Mouse (Mus musculus) hindbrain, embryonic 12.5 days (tissue): ENCODE results near the gene Zfp341. TPM values are rescaled to one million over a fixed set of nuclear protein-coding genes. Genes with fewer than 3 reads are reported as not detected.

Source experiments
- ATAC-seq: fragments of 200-750 bp; cut with Nextera tagmentation; 2 replicates; pipeline ENCODE4 v1.8.0; 2017; ENCODE audit warnings: moderate TSS enrichment; ENCODE audit not compliant: low FRiP score
- H3K27ac ChIP-seq: fragments of 300-500 bp; sonication (generic); 2 replicates; pipeline ENCODE4 v1.5.1; 2016; ENCODE audit warnings: mild to moderate bottlenecking
- H3K27me3 ChIP-seq: fragments of 300-500 bp; sonication (generic); 2 replicates; pipeline ENCODE4 v1.6.1; 2016; ENCODE audit warnings: mild to moderate bottlenecking
- H3K36me3 ChIP-seq: fragments of 300-500 bp; sonication (generic); 2 replicates; pipeline ENCODE4 v1.6.1; 2016; ENCODE audit warnings: mild to moderate bottlenecking
- H3K4me1 ChIP-seq: fragments of 300-500 bp; sonication (generic); 2 replicates; pipeline ENCODE4 v1.6.1; 2016
- H3K4me2 ChIP-seq: fragments of 300-500 bp; sonication (generic); replicated peaks from 2 replicates; pipeline ENCODE4 v1.6.1; 2016; ENCODE audit warnings: mild to moderate bottlenecking
- H3K4me3 ChIP-seq: fragments of 300-500 bp; sonication (generic); 2 replicates; pipeline ENCODE4 v1.5.1; 2016; ENCODE audit warnings: mild to moderate bottlenecking
- H3K9ac ChIP-seq: fragments of 300-500 bp; sonication (generic); 2 replicates; pipeline ENCODE4 v1.6.1; 2016; ENCODE audit warnings: mild to moderate bottlenecking, moderate library complexity
- H3K9me3 ChIP-seq: fragments of 300-500 bp; sonication (generic); replicated peaks from 2 replicates; pipeline ENCODE4 v1.6.1; 2016; ENCODE audit warnings: mild to moderate bottlenecking
- WGBS: fragments of 180-500 bp; shearing (Covaris S2); methylation state at CpG from one replicate; pipeline ENCODE4 v1.1.7; 2016; 5-methylcytosine and 5-hydroxymethylcytosine counted together
- polyA plus RNA-seq: library from polyadenylated mRNA; unstranded; fragments of >200 nt; fragmentation: Nextera tagmentation; extraction: Ambion mirVana; gene quantifications from 2 replicates; pipeline ENCODE4 v1.2.1, GENCODE M21; 2016

Gene Zfp341
- polyA plus RNA-seq, 1 experiment from 2014 or later = 1.1 TPM

DNA sequence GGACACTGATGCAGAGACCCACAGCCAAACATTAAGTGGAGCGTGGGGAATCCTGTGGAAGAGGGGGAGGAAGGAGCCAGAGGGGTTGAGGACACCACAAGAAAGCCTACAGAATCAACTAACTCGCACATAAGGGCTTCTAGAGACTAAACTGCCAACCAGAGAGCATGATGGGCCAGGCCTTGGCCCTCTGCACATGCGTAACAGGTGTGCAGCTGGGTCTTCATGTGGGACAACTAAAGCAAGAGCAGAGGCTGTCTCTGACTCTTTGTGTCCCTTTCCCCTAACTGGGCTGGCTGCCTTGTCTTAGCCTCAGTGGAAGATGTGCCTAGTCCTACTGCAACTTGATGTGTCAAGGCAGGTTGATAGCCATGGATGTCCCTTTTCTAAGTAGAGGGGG lies 4.0 kb downstream of the Zfp341 start:
- Histone ChIP-seq H3K4me2 (no peak overlapping the region), H3K4me1 (peaks cover 17% of the 10 kb centered on the region), H3K27ac (no peak overlapping the region), H3K9me3 (no peaks in the 10 kb centered on the region), H3K9ac (no peak overlapping the region), H3K4me3 (no peak overlapping the region), H3K27me3 (no peaks in the 10 kb centered on the region), H3K36me3 (no peaks in the 10 kb centered on the region)
- 89% methylated on average over 3 of the region's 3 CpGs for WGBS
- ATAC-seq = no peak

DNA sequence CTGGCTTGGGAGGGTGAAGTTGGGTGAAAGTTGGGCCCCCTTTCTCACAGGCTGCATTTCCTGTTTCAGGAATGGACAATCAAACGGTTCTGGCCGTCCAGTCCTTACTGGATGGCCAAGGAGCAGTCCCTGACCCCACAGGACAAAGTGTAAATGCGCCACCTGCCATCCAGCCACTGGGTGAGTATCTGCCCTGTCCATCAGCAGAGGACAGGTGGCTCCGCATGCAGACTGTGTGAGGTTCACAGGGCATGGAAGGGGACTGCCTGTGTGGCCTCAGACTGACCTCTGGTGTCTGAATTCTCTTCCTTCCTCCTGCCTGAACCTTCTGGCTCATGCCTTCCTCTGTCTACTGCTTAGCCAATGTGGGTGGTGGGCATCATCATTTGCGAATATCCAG lies 8.6 kb downstream of the Zfp341 start:
- ATAC-seq = no peak
- no peaks in the 10 kb centered on the region for H3K27me3 ChIP-seq
- no peak overlapping the region for H3K4me2 ChIP-seq
- H3K27ac ChIP-seq = no peak overlapping the region
- 82% methylated on average over 5 of the region's 5 CpGs for WGBS
- no peaks in the 10 kb centered on the region; the same call in 1 of the 2 replicates for H3K9me3 ChIP-seq
- no peak overlapping the region for H3K4me3 ChIP-seq
- peaks cover 32% of the 10 kb centered on the region for H3K36me3 ChIP-seq
- no peak overlapping the region for H3K9ac ChIP-seq
- H3K4me1 ChIP-seq = no peaks in the 10 kb centered on the region

DNA sequence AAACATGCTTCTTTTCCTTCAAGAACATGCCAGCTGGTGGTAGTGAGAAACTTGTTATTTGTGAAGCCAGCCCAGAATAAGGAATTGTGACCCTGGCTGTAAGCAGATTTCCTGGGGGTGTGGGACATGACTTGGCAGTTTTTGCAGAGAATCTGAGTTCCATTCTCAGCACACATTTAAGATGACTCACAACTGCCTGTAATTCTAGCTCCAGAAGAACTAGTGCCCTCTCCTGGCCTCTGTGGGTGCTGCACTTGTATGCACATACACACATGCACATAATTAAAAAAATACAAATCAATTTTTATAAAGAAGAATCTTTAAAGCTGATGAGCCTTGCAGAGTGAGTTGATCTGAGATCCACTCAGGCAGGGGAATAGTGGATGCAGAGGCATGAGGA lies 11.0 kb downstream of the Zfp341 start:
- H3K9ac ChIP-seq = no peak overlapping the region
- no peak overlapping the region for H3K4me2 ChIP-seq
- H3K27me3 ChIP-seq = no peaks in the 10 kb centered on the region
- peaks cover 43% of the 10 kb centered on the region for H3K36me3 ChIP-seq
- no peak overlapping the region for H3K4me3 ChIP-seq
- no peak for ATAC-seq
- no peaks in the 10 kb centered on the region for H3K4me1 ChIP-seq
- H3K27ac ChIP-seq = no peak overlapping the region
- no peaks in the 10 kb centered on the region; the same call in 1 of the 2 replicates for H3K9me3 ChIP-seq

DNA sequence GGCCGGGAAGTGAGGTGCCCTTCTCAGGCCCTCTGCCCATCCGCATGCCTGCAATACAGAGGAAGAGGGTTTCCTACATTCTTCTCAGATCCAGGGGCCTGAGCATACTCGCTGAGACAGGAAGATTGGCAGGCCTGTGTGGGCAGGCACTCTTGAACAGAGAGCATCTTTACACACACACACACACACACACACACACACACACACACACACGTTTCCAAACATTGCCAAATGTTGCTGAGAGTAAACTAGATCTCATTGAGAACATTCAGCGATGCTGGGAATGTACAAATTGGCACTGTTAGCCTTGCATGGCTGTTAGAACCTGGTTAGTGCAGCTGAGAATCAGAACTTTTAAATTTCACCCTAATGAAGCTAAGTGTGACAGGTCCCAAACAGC lies 17.4 kb downstream of the Zfp341 start:
- H3K4me3 ChIP-seq = no peak overlapping the region
- H3K36me3 ChIP-seq = peaks cover 57% of the 10 kb centered on the region
- no peak overlapping the region for H3K4me2 ChIP-seq
- no peaks in the 10 kb centered on the region for H3K9me3 ChIP-seq
- no peaks in the 10 kb centered on the region for H3K27me3 ChIP-seq
- no peaks in the 10 kb centered on the region for H3K4me1 ChIP-seq
- no peak overlapping the region for H3K9ac ChIP-seq
- 88% methylated on average over 5 of the region's 5 CpGs for WGBS
- H3K27ac ChIP-seq = no peak overlapping the region
- no peak for ATAC-seq

DNA sequence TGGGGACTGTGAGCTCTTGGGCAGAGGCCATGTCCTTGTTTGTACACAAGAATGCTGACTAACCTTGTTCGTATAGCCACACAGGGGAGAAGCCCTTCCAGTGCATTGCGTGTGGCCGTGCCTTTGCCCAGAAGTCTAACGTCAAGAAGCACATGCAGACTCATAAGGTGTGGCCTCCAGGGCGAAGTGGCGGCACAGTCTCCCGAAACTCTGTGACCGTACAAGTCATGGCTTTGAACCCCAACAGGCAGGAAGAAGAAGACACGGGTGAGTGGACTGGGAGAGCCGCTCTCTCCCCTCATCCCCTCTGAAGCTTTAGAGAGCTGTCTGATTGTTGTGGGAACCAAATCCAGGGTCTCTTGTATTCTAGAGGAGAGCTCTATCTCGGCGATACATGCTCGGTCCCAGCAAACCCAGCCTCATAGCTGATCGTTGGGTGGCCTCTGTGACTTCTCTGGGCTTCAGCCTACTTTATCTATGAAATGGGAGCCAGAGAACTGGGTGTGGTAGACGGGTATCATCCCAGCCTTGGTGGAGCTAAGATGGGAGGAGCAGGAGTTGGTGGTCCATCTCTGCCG lies 19.2 kb downstream of the Zfp341 start:
- Histone ChIP-seq H3K36me3 (peaks cover 60% of the 10 kb centered on the region), H3K4me3 (no peak overlapping the region), H3K4me1 (no peaks in the 10 kb centered on the region), H3K27ac (no peak overlapping the region), H3K9ac (no peak overlapping the region), H3K4me2 (no peak overlapping the region), H3K27me3 (no peaks in the 10 kb centered on the region), H3K9me3 (no peaks in the 10 kb centered on the region)
- 90% methylated on average over 16 of the region's 16 CpGs for WGBS
- ATAC-seq = no peak

DNA sequence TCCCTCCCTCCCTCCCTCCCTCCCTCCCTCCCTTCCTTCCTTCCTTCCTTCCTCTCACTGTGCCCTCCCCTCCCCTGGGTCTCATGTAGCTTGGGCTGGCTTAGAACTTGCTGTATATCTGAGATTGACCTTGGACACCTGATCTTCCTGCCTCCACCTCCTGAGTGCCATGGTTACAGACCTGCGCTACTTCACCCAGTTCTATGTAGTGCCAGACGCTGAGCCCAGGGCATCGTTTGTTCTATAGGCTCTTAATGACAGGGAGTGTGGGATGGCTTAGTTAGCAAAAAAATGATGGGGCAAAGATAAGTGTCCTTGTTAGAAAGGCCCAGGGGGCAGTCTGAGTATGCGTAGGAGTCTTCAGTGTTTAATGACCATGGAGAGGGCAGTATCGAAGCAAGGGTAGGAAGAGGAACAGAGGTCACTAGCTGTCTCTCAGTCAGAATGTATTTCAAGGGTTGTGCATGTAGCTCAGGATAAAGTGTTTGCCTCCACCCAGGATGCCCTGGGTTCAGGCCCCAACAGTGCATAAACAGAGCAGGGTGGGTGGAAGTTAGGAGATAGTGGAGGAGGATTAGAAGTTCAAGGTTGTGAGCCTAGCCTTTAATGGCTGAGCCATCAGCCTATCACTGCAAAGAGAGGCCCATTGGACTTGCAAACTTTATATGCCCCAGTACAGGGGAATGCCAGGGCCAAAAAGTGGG lies 20.1 kb downstream of the Zfp341 start:
- Histone ChIP-seq H3K9me3 (peaks cover under 1% of the 10 kb centered on the region; the same call in 1 of the 2 replicates), H3K27me3 (no peaks in the 10 kb centered on the region), H3K36me3 (peaks cover 65% of the 10 kb centered on the region), H3K4me3 (no peak overlapping the region), H3K9ac (no peak overlapping the region), H3K4me1 (no peaks in the 10 kb centered on the region), H3K27ac (no peak overlapping the region), H3K4me2 (no peak overlapping the region)
- no peak for ATAC-seq
- 89% methylated on average over 5 of the region's 5 CpGs for WGBS

DNA sequence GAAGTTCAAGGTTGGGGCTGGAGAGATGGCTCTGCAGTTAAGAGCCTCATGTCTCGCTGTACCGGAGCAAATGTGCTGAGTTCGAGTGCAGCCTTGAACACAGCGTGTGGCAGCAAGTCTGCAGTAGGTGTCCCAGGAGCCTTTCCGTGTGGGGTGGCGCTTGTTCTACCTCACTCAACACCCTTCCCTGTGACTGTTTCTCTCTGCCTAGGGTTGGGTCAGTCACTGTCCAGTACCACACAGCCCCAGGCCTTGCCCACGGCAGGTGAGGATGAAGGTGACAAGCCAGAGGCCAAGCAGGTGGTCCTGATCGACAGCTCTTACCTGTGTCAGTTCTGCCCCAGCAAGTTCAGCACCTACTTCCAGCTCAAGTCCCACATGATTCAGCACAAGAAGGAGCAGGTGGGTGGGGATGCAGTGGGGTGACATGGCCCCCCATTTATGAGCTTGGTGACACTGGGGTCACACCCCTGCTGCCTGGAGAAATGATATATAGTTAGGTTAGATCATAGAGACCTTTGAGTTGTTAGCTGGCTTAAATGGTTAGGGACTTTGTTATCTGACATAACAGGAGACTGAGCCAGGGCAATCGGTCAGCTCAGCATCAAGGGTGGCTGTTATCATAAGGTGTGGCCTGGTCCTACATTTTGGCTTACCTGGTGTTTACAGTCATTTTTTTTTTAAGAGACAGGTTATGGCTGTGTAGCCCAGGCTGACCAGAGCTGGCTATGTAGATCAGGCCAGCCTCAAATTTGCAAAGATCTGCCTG lies 21.0 kb downstream of the Zfp341 start:
- no peaks in the 10 kb centered on the region for H3K4me1 ChIP-seq
- peaks cover 4% of the 10 kb centered on the region; the same call in 1 of the 2 replicates for H3K9me3 ChIP-seq
- no peak for ATAC-seq
- no peaks in the 10 kb centered on the region for H3K27me3 ChIP-seq
- no peak overlapping the region for H3K27ac ChIP-seq
- 91% methylated on average over 9 of the region's 9 CpGs for WGBS
- no peak overlapping the region for H3K4me3 ChIP-seq
- peaks cover 65% of the 10 kb centered on the region for H3K36me3 ChIP-seq
- H3K4me2 ChIP-seq = no peak overlapping the region
- no peak overlapping the region for H3K9ac ChIP-seq

DNA sequence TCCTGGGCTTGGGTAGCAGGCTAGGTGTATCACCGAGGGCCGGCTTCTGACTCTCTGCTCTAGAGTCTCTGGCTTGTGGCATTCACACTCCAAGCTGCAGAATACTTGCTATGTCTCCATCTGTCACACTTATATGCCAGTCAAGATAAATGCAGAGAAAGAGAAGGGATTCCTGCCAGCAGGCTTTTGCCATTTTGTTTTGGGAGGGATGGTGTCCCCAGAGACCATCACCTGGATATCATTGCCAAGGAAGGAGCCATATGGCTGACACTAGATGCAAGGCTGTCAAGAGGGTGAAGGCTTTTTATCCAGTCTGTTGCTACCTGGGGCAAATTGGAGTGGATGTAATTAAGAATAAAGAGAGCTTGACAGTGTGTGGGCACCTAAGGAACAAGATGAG lies 22.7 kb downstream of the Zfp341 start:
- WGBS = 96% methylated on average over 2 of the region's 2 CpGs
- no peak overlapping the region for H3K4me3 ChIP-seq
- no peak overlapping the region for H3K9ac ChIP-seq
- H3K27ac ChIP-seq = no peak overlapping the region
- H3K36me3 ChIP-seq = peaks cover 54% of the 10 kb centered on the region
- peaks cover 4% of the 10 kb centered on the region; the same call in 1 of the 2 replicates for H3K9me3 ChIP-seq
- ATAC-seq = no peak
- H3K27me3 ChIP-seq = no peaks in the 10 kb centered on the region
- no peaks in the 10 kb centered on the region for H3K4me1 ChIP-seq
- no peak overlapping the region for H3K4me2 ChIP-seq

DNA sequence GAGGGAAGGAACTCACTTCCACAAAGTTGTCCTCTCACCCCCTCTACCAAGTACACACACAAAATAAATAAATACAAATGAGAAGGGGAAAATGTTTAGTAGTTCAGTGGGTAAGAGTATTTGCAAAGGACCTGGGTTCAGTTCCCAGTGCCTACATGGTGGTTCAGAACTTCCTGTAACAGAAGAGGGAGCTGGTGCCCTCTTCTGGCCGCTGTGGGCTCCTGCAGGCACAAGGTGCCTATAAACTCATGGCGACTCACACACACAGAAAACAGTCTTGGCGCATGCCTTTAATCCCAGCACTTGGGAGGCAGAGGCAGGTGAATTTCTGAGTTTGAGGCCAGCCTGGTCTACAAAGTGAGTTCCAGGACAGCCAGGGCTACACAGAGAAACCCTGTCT lies 25.4 kb downstream of the Zfp341 start:
- H3K27ac ChIP-seq = no peak overlapping the region
- 97% methylated on average over 3 of the region's 3 CpGs for WGBS
- H3K9me3 ChIP-seq = peaks cover 4% of the 10 kb centered on the region; the same call in 1 of the 2 replicates
- no peaks in the 10 kb centered on the region for H3K27me3 ChIP-seq
- H3K4me2 ChIP-seq = no peak overlapping the region
- ATAC-seq = no peak
- peaks cover 61% of the 10 kb centered on the region for H3K36me3 ChIP-seq
- no peak overlapping the region for H3K4me3 ChIP-seq
- H3K9ac ChIP-seq = no peak overlapping the region
- H3K4me1 ChIP-seq = no peaks in the 10 kb centered on the region

DNA sequence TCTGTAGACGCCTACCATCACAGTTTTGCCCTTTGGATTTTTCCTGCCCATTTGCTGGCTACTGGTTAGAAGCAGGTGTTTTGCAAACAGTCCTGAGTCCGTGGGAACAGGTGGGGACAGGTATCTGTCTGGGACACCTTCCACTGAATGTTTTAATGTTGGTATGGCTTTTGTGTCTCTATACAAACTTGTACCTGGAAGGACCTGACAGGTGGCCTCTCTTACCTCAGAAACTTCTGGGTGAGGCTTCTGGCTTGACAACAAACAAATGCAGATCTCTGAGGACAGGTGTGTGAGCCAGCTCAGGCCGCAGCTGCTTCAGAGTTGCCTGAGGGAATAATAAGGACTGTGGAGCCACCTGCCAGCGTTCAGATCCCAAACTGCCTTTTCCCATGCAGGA lies 26.0 kb downstream of the Zfp341 start:
- 96% methylated on average over 4 of the region's 4 CpGs for WGBS
- Histone ChIP-seq H3K9me3 (peaks cover 4% of the 10 kb centered on the region; the same call in 1 of the 2 replicates), H3K4me2 (no peak overlapping the region), H3K27ac (no peak overlapping the region), H3K4me3 (no peak overlapping the region), H3K9ac (no peak overlapping the region), H3K36me3 (peaks cover 63% of the 10 kb centered on the region), H3K27me3 (no peaks in the 10 kb centered on the region), H3K4me1 (no peaks in the 10 kb centered on the region)
- no peak for ATAC-seq

DNA sequence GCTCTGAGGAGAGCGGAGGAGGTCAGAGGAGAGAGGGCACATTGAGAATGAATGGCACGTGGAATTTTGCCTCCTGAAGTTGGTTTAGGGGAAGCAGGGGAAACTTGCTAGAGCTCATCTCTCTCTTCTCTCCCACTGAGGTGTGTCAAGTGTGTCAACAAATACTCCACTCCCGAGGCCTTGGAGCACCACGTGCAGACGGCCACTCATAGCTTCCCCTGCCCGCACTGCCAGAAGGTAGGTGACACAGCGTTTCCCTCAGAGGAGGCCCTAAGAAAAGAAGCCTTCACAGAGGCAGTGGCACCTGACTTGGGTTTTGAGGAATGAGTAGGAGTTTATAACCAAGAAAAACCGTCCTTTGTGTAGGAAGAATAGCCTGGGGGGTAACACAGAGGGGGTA lies 28.1 kb downstream of the Zfp341 start:
- ATAC-seq = no peak
- peaks cover 4% of the 10 kb centered on the region; the same call in 1 of the 2 replicates for H3K9me3 ChIP-seq
- no peaks in the 10 kb centered on the region for H3K27me3 ChIP-seq
- H3K4me2 ChIP-seq = no peak overlapping the region
- no peak overlapping the region for H3K9ac ChIP-seq
- no peak overlapping the region for H3K27ac ChIP-seq
- peaks cover 64% of the 10 kb centered on the region for H3K36me3 ChIP-seq
- 73% methylated on average over 8 of the region's 8 CpGs for WGBS
- no peak overlapping the region for H3K4me3 ChIP-seq
- H3K4me1 ChIP-seq = no peaks in the 10 kb centered on the region

DNA sequence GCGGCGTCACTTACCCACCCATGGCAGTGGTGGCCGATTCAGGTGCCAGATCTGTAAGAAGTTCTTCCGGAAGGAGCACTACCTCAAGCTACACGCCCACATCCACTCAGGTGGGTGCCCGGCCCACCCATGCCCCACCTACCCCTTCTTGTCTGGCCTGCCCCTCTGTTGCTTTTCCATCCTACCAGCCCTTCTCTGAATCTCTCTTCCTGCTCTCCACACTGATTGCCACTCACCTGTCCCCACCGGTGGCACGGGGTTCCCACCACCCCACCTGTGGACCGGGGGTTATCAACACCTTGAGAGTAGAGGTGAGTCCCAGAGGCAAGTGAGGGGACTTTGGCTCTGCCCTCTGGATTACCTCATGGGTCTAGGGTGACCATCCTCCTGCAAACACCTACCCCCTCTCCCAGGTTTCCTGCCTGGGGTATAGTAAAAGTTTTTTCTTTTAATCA lies 28.9 kb downstream of the Zfp341 start:
- Histone ChIP-seq H3K9ac (no peak overlapping the region), H3K4me2 (no peak overlapping the region), H3K27ac (no peak overlapping the region), H3K9me3 (peaks cover 4% of the 10 kb centered on the region; the same call in 1 of the 2 replicates), H3K36me3 (peaks cover 64% of the 10 kb centered on the region), H3K27me3 (no peaks in the 10 kb centered on the region), H3K4me1 (no peaks in the 10 kb centered on the region), H3K4me3 (no peak overlapping the region)
- WGBS = 98% methylated on average over 9 of the region's 9 CpGs
- ATAC-seq = no peak
